Mouse (Mus musculus) ES-E14 (cell line): Measurements from ENCODE around the gene Olig1. TPM values are rescaled to one million over a fixed set of nuclear protein-coding genes. Genes with fewer than 3 reads are reported as not detected.

Source experiments
- DNase-seq: peaks from one replicate; pipeline ENCODE4 v3.0.0-alpha.2; 2013; ENCODE audit warnings: low read depth, low spot score
- H3K27ac ChIP-seq: 2 replicates; pipeline ENCODE4 v1.5.1; 2012; ENCODE audit warnings: low read depth, mild to moderate bottlenecking, low read length, moderate library complexity, mixed read lengths; ENCODE audit not compliant: poor library complexity, insufficient read depth, severe bottlenecking
- H3K36me3 ChIP-seq: 2 replicates; pipeline ENCODE4 v1.6.1; 2012; ENCODE audit warnings: mild to moderate bottlenecking, low read length, moderate library complexity, mixed read lengths; ENCODE audit not compliant: control insufficient read depth, poor library complexity, insufficient read depth, severe bottlenecking
- H3K4me1 ChIP-seq, 2 experiments: fragments of 150-350 bp in 1 of 2; sonication (generic) in 1 of 2; 2 replicates each; pipeline ENCODE4 v1.6.1; 2012; ENCODE audit warnings: low read length in 2 of 2, mild to moderate bottlenecking in 1 of 2, mixed read lengths in 1 of 2; ENCODE audit not compliant: control insufficient read depth in 2 of 2, insufficient read depth in 2 of 2, poor library complexity in 1 of 2
- H3K4me3 ChIP-seq, 2 experiments: fragments of 150-350 bp in 1 of 2; sonication (generic) in 1 of 2; 2 replicates each; pipeline ENCODE4 v1.5.1; 2012; ENCODE audit warnings: low read length in 2 of 2, low read depth in 1 of 2, mild to moderate bottlenecking in 1 of 2, mixed read lengths in 1 of 2; ENCODE audit not compliant: insufficient read depth in 1 of 2, poor library complexity in 1 of 2, severe bottlenecking in 1 of 2
- H3K9ac ChIP-seq: 2 replicates; pipeline ENCODE4 v1.6.1; 2012; ENCODE audit warnings: low read depth, mild to moderate bottlenecking, low read length, mixed read lengths; ENCODE audit not compliant: poor library complexity, insufficient read depth, severe bottlenecking
- H3K9me3 ChIP-seq: fragments of 150-350 bp; sonication (generic); 2 replicates; pipeline ENCODE4 v1.6.1; 2012; ENCODE audit warnings: low read depth, mild to moderate bottlenecking, low read length; ENCODE audit not compliant: control insufficient read depth, insufficient read depth
- CHD2 ChIP-seq: IDR thresholded peaks from 2 replicates; pipeline ENCODE4 v1.6.1; 2014; ENCODE audit warnings: mild to moderate bottlenecking, low read depth, low read length, inconsistent platforms
- HCFC1 ChIP-seq: IDR thresholded peaks from 2 replicates; pipeline ENCODE4 v1.6.1; 2012; ENCODE audit warnings: low read length, inconsistent platforms, borderline replicate concordance; ENCODE audit not compliant: insufficient read depth
- MAFK ChIP-seq: IDR thresholded peaks from 2 replicates; pipeline ENCODE4 v1.6.1; 2014; ENCODE audit warnings: mild to moderate bottlenecking, low read depth, low read length, inconsistent platforms; ENCODE audit not compliant: insufficient read depth
- ZC3H11A ChIP-seq: IDR thresholded peaks from 2 replicates; pipeline ENCODE4 v1.6.1; 2012; ENCODE audit warnings: low read depth, mild to moderate bottlenecking, inconsistent platforms, low read length, borderline replicate concordance
- ZNF384 ChIP-seq: IDR thresholded peaks from 2 replicates; pipeline ENCODE4 v1.6.1; 2012; ENCODE audit warnings: low read depth, low read length, inconsistent platforms
- in situ Hi-C, 2 experiments: fragments of 600-800 bp; cut with MboI; formaldehyde crosslinking; loops; one replicate each; pipeline ENCODE4 v1.15.1; 2025; ENCODE audit warnings: low sequenced_read_pairs in 2 of 2, inconsistent platforms in 1 of 2; ENCODE audit not compliant: unreplicated experiment in 2 of 2
- total RNA-seq: library from RNA; depleted of rRNA; stranded (reverse); fragments of 300-350 nt; gene quantifications from 2 replicates; pipeline ENCODE4 v1.2.3, GENCODE M21; 2012; rRNA removed

Gene Olig1
- total RNA-seq, 1 experiment: 0.22 TPM

GRCm38 (mm10) chr16:91312921-91313320, 43.3 kb downstream of the Olig1 start:
- TF ChIP-seq ZC3H11A (no peak), HCFC1 (no peak), MAFK (no peak), ZNF384 (no peak), CHD2 (no peak)
- no peak overlapping the region for H3K9ac ChIP-seq
- no peak overlapping the region for H3K4me3 ChIP-seq
- no peak for DNase-seq
- H3K4me1 ChIP-seq: no peaks in the 10 kb centered on the region
- no peaks in the 10 kb centered on the region for H3K9me3 ChIP-seq
- H3K27ac ChIP-seq: no peak overlapping the region
- in situ Hi-C loops: no loop called here
- H3K36me3 ChIP-seq: no peaks in the 10 kb centered on the region

GRCm38 (mm10) chr16:91314114-91314775, 44.7 kb downstream of the Olig1 start:
- H3K27ac ChIP-seq: no peak overlapping the region
- DNase-seq: peak; percentile 78
- H3K9me3 ChIP-seq: no peaks in the 10 kb centered on the region
- no peak overlapping the region for H3K4me3 ChIP-seq
- no peaks in the 10 kb centered on the region for H3K4me1 ChIP-seq
- no peak overlapping the region for H3K9ac ChIP-seq
- H3K36me3 ChIP-seq: no peaks in the 10 kb centered on the region
- TF ChIP-seq ZC3H11A: peak; percentile 7; the same call in 1 of the 2 replicates
- no peak for TF ChIP-seq MAFK
- in situ Hi-C loops: no loop called here

GRCm38 (mm10) chr16:91320191-91320590, 50.6 kb downstream of the Olig1 start:
- no peaks in the 10 kb centered on the region for H3K4me1 ChIP-seq
- no peak for DNase-seq
- no peak overlapping the region for H3K27ac ChIP-seq
- in situ Hi-C loops: no loop called here
- no peak overlapping the region for H3K4me3 ChIP-seq
- H3K36me3 ChIP-seq: no peaks in the 10 kb centered on the region
- no peaks in the 10 kb centered on the region for H3K9me3 ChIP-seq
- H3K9ac ChIP-seq: no peak overlapping the region
- TF ChIP-seq CHD2: no peak

- Histone ChIP-seq H3K9ac (no peak overlapping the region), H3K36me3 (no peaks in the 10 kb centered on the region), H3K9me3 (no peaks in the 10 kb centered on the region), H3K4me3 (no peak overlapping the region), H3K4me1 (no peaks in the 10 kb centered on the region), H3K27ac (no peak overlapping the region)
- TF ChIP-seq ZNF384 (no peak), HCFC1 (no peak), CHD2 (no peak), ZC3H11A (no peak), MAFK (no peak)
- in situ Hi-C loops: no loop called here
- no peak for DNase-seq
Observed at GRCm38 (mm10) chr16:91320608-91321007, 51.0 kb downstream of the Olig1 start.

Other genes with a start within 250 kb of the Olig1 start
- gene Paxbp1, start 225.2 kb upstream of the Olig1 start, total RNA-seq: 54.7 and 57.9 TPM in 2 replicates
- gene 4932438H23Rik, start 174.7 kb upstream of the Olig1 start, total RNA-seq: 0.36 TPM in 1 of 2 replicates, not detected in the other
- gene Olig2, start 44.3 kb upstream of the Olig1 start, total RNA-seq: 0.09 TPM in 1 of 2 replicates, not detected in the other
- 20.6 and 33.6 TPM in 2 replicates for gene Ifnar2, start 103.0 kb downstream of the Olig1 start, total RNA-seq
- gene Gm21970, start 121.9 kb downstream of the Olig1 start, total RNA-seq: not detected in 2 replicates
- gene Il10rb, start 136.4 kb downstream of the Olig1 start, total RNA-seq: 2.3 and 3.4 TPM in 2 replicates
- 42.2 and 56.2 TPM in 2 replicates for gene Ifnar1, start 215.5 kb downstream of the Olig1 start, total RNA-seq